Mouse (Mus musculus) G1E (cell line): ENCODE data around the gene Mcl1.

ENCODE experiments used
- CTCF ChIP-seq: IDR thresholded peaks from 2 replicates; pipeline ENCODE4 v1.5.1; 2012; ENCODE audit warnings: low read depth, low read length, inconsistent platforms, mixed read lengths
- GATA1 ChIP-seq: IDR thresholded peaks from 2 replicates; pipeline ENCODE4 v1.6.1; 2012; ENCODE audit warnings: borderline replicate concordance, low read length, inconsistent platforms, mixed read lengths
- TAL1 ChIP-seq: conservative IDR thresholded peaks from 2 replicates; pipeline ENCODE4 v1.6.1; 2012; ENCODE audit warnings: low read depth, low read length, inconsistent platforms, mixed read lengths

- TF ChIP-seq GATA1 (no peak), TAL1 (no peak), CTCF (no peak)
These were observed 16.2 kb downstream of the Mcl1 start for GRCm38 (mm10) chr3:95674812-95675211.
